Mouse (Mus musculus) cerebellum, adult 2 months (tissue): ENCODE data around the gene Svip.

Experiments used
- CTCF ChIP-seq: fragments of 200-500 bp; IDR thresholded peaks from 2 replicates; pipeline ENCODE4 v1.5.1; 2011; ENCODE audit warnings: low read depth, mild to moderate bottlenecking, control low read depth, low read length, moderate library complexity, borderline replicate concordance; ENCODE audit not compliant: insufficient read depth
- POLR2A ChIP-seq: fragments of 200-500 bp; IDR thresholded peaks from 2 replicates; pipeline ENCODE4 v1.6.1; 2011; ENCODE audit warnings: low read length, control low read depth, borderline replicate concordance; ENCODE audit not compliant: insufficient read depth

GRCm38 (mm10) chr7:52013457-52013856, 7.6 kb upstream of the Svip start:
- no peak for TF ChIP-seq CTCF
- no peak for TF ChIP-seq POLR2A
